Mouse (Mus musculus) MEL (cell line): ENCODE measurements around the gene Wdr41. TPM values are rescaled to one million over a fixed set of nuclear protein-coding genes. Genes with fewer than 3 reads are reported as not detected.

Source experiments
- DNase-seq: peaks from one replicate; pipeline ENCODE4 v3.0.0; 2011; ENCODE audit warnings: low read depth, low spot score
- H3K27ac ChIP-seq: 2 replicates; pipeline ENCODE4 v1.5.1; 2012; ENCODE audit warnings: low read depth, mild to moderate bottlenecking, control low read depth, low read length, moderate library complexity; ENCODE audit not compliant: control insufficient read depth
- H3K27me3 ChIP-seq, 2 experiments: fragments of 150-350 bp in 1 of 2; sonication (generic) in 1 of 2; 2 replicates each; pipeline ENCODE4 v1.6.1; 2012; ENCODE audit warnings: low read length in 2 of 2, mild to moderate bottlenecking in 2 of 2, improper control_type of control experiment in 1 of 2, moderate library complexity in 1 of 2; ENCODE audit not compliant: insufficient read depth in 2 of 2, control insufficient read depth in 1 of 2
- H3K36me3 ChIP-seq, 2 experiments: 2 replicates each; pipeline ENCODE4 v1.6.1; 2012 to 2014; ENCODE audit warnings: low read length in 2 of 2, improper control_type of control experiment in 1 of 2, inconsistent platforms in 1 of 2, mild to moderate bottlenecking in 1 of 2; ENCODE audit not compliant: insufficient read depth in 2 of 2, control insufficient read depth in 1 of 2
- H3K4me1 ChIP-seq, 2 experiments: fragments of 150-350 bp in 1 of 2; sonication (generic) in 1 of 2; 2 replicates each; pipeline ENCODE4 v1.6.1; 2012; ENCODE audit warnings: low read length in 2 of 2, improper control_type of control experiment in 1 of 2, mild to moderate bottlenecking in 1 of 2; ENCODE audit not compliant: insufficient read depth in 2 of 2, control insufficient read depth in 1 of 2
- H3K4me3 ChIP-seq, 2 experiments: fragments of 150-350 bp in 1 of 2; sonication (generic) in 1 of 2; 2 replicates each; pipeline ENCODE4 v1.5.1; 2012; ENCODE audit warnings: low read depth in 2 of 2, low read length in 2 of 2, mild to moderate bottlenecking in 2 of 2, moderate library complexity in 2 of 2, control low read depth in 1 of 2, improper control_type of control experiment in 1 of 2; ENCODE audit not compliant: control insufficient read depth in 1 of 2, insufficient read depth in 1 of 2
- H3K79me2 ChIP-seq: 2 replicates; pipeline ENCODE4 v1.6.1; 2012; ENCODE audit warnings: mild to moderate bottlenecking, low read length, moderate library complexity; ENCODE audit not compliant: control insufficient read depth, poor library complexity, insufficient read depth
- H3K9ac ChIP-seq: 2 replicates; pipeline ENCODE4 v1.6.1; 2012; ENCODE audit warnings: low read depth, mild to moderate bottlenecking, control low read depth, low read length, moderate library complexity; ENCODE audit not compliant: control insufficient read depth, poor library complexity, severe bottlenecking
- H3K9me3 ChIP-seq: fragments of 150-350 bp; sonication (generic); replicated peaks from 2 replicates; pipeline ENCODE4 v1.6.1; 2012; ENCODE audit warnings: mild to moderate bottlenecking, low read length, improper control_type of control experiment, moderate library complexity; ENCODE audit not compliant: insufficient read depth
- CHD2 ChIP-seq: IDR thresholded peaks from 2 replicates; pipeline ENCODE4 v1.6.1; 2011; ENCODE audit warnings: low read length, improper control_type of control experiment
- CTCF ChIP-seq, 3 experiments: IDR thresholded peaks in 2 of 3; conservative IDR thresholded peaks in 1 of 3; 2 replicates each; pipeline ENCODE4 v1.5.1; 2011 to 2012; ENCODE audit warnings: low read length in 3 of 3, low read depth in 2 of 3, mild to moderate bottlenecking in 2 of 3, improper control_type of control experiment in 1 of 3, inconsistent platforms in 1 of 3, mixed read lengths in 1 of 3, moderate library complexity in 1 of 3; ENCODE audit not compliant: control insufficient read depth in 1 of 3, insufficient read depth in 1 of 3, poor library complexity in 1 of 3, severe bottlenecking in 1 of 3
- E2F4 ChIP-seq: IDR thresholded peaks from 2 replicates; pipeline ENCODE4 v1.6.1; 2011; ENCODE audit warnings: low read depth, low read length, improper control_type of control experiment, borderline replicate concordance
- EP300 ChIP-seq, 2 experiments: IDR thresholded peaks; 2 replicates each; pipeline ENCODE4 v1.6.1; 2011; ENCODE audit warnings: improper control_type of control experiment in 2 of 2, low read length in 2 of 2, low read depth in 1 of 2, mild to moderate bottlenecking in 1 of 2
- ETS1 ChIP-seq: IDR thresholded peaks from 2 replicates; pipeline ENCODE4 v1.6.1; 2012; ENCODE audit warnings: low read depth, mild to moderate bottlenecking, inconsistent platforms, low read length, improper control_type of control experiment, moderate library complexity
- HCFC1 ChIP-seq: IDR thresholded peaks from 2 replicates; pipeline ENCODE4 v1.6.1; 2012; ENCODE audit warnings: low read depth, mild to moderate bottlenecking, inconsistent platforms, low read length, improper control_type of control experiment, moderate library complexity
- JUND ChIP-seq: IDR thresholded peaks from 2 replicates; pipeline ENCODE4 v1.6.1; 2011; ENCODE audit warnings: low read depth, mild to moderate bottlenecking, improper control_type of control experiment, low read length
- KAT2A ChIP-seq: conservative IDR thresholded peaks from 2 replicates; pipeline ENCODE4 v1.6.1; 2012; ENCODE audit warnings: low read depth, low read length, improper control_type of control experiment, inconsistent platforms
- MAX ChIP-seq: IDR thresholded peaks from 2 replicates; pipeline ENCODE4 v1.6.1; 2011; ENCODE audit warnings: low read length, improper control_type of control experiment
- MAZ ChIP-seq: IDR thresholded peaks from 2 replicates; pipeline ENCODE4 v1.6.1; 2012; ENCODE audit warnings: low read depth, mild to moderate bottlenecking, inconsistent platforms, low read length, improper control_type of control experiment
- MXI1 ChIP-seq: IDR thresholded peaks from 2 replicates; pipeline ENCODE4 v1.6.1; 2011; ENCODE audit warnings: mild to moderate bottlenecking, low read depth, low read length, improper control_type of control experiment
- MYC ChIP-seq: IDR thresholded peaks from 2 replicates; pipeline ENCODE4 v1.6.1; 2011; ENCODE audit warnings: low read depth, mild to moderate bottlenecking, low read length, improper control_type of control experiment, moderate library complexity
- NELFE ChIP-seq: IDR thresholded peaks from 2 replicates; pipeline ENCODE4 v1.6.1; 2011; ENCODE audit warnings: low read depth, low read length, improper control_type of control experiment
- POLR2AphosphoS2 ChIP-seq: IDR thresholded peaks from 2 replicates; pipeline ENCODE4 v1.6.1; 2011; ENCODE audit warnings: low read length, improper control_type of control experiment
- POLR2AphosphoS5 ChIP-seq: IDR thresholded peaks from 2 replicates; pipeline ENCODE4 v1.6.1; 2012; ENCODE audit warnings: low read depth, borderline replicate concordance, mild to moderate bottlenecking, inconsistent platforms, low read length, moderate library complexity, mixed read lengths
- RCOR1 ChIP-seq: IDR thresholded peaks from 2 replicates; pipeline ENCODE4 v1.6.1; 2012; ENCODE audit warnings: low read depth, mild to moderate bottlenecking, inconsistent platforms, low read length, improper control_type of control experiment
- SIN3A ChIP-seq: IDR thresholded peaks from 2 replicates; pipeline ENCODE4 v1.6.1; 2012; ENCODE audit warnings: low read length, improper control_type of control experiment, inconsistent platforms
- SMC3 ChIP-seq: IDR thresholded peaks from 2 replicates; pipeline ENCODE4 v1.6.1; 2011; ENCODE audit warnings: low read depth, low read length, improper control_type of control experiment
- TAL1 ChIP-seq: IDR thresholded peaks from 2 replicates; pipeline ENCODE4 v1.6.1; 2012; ENCODE audit warnings: mild to moderate bottlenecking, inconsistent platforms, low read length, moderate library complexity, mixed read lengths
- TBP ChIP-seq: IDR thresholded peaks from 2 replicates; pipeline ENCODE4 v1.8.0; 2011; ENCODE audit warnings: low read depth, low read length, improper control_type of control experiment
- TCF12 ChIP-seq: IDR thresholded peaks from 2 replicates; pipeline ENCODE4 v1.6.1; 2014; ENCODE audit warnings: low read depth, mild to moderate bottlenecking, inconsistent platforms, low read length, improper control_type of control experiment, moderate library complexity
- UBTF ChIP-seq: IDR thresholded peaks from 2 replicates; pipeline ENCODE4 v1.6.1; 2012; ENCODE audit warnings: low read depth, mild to moderate bottlenecking, inconsistent platforms, low read length, improper control_type of control experiment, moderate library complexity, borderline replicate concordance; ENCODE audit not compliant: insufficient read depth
- USF2 ChIP-seq, 2 experiments: IDR thresholded peaks; 2 replicates each; pipeline ENCODE4 v1.6.1; 2011 to 2012; ENCODE audit warnings: improper control_type of control experiment in 2 of 2, low read length in 2 of 2, borderline replicate concordance in 1 of 2, inconsistent platforms in 1 of 2, low read depth in 1 of 2, mild to moderate bottlenecking in 1 of 2; ENCODE audit not compliant: insufficient read depth in 1 of 2
- ZKSCAN1 ChIP-seq: IDR thresholded peaks from 2 replicates; pipeline ENCODE4 v1.6.1; 2012; ENCODE audit warnings: low read depth, mild to moderate bottlenecking, inconsistent platforms, low read length, improper control_type of control experiment, moderate library complexity
- polyA plus RNA-seq, 2 experiments: library from polyadenylated mRNA; stranded (reverse) in 1 of 2; unstranded in 1 of 2; fragments of >175 nt in 1 of 2; fragments of >200 nt in 1 of 2; gene quantifications; 2 replicates each; pipeline versions ENCODE4 v1.2.1 to v1.2.4; 2012; ENCODE audit warnings: low replicate concordance in 2 of 2, low read depth in 1 of 2; ENCODE audit not compliant: insufficient read length in 2 of 2, insufficient read depth in 1 of 2, missing spikeins in 1 of 2
- total RNA-seq: library from RNA; depleted of rRNA; stranded (reverse); fragments of 300-350 nt; gene quantifications from 2 replicates; pipeline ENCODE4 v1.2.3, GENCODE M21; 2012

Wdr41 gene
- total and polyA plus RNA-seq, 3 experiments: 14.3 TPM; not detected in 1

DNA sequence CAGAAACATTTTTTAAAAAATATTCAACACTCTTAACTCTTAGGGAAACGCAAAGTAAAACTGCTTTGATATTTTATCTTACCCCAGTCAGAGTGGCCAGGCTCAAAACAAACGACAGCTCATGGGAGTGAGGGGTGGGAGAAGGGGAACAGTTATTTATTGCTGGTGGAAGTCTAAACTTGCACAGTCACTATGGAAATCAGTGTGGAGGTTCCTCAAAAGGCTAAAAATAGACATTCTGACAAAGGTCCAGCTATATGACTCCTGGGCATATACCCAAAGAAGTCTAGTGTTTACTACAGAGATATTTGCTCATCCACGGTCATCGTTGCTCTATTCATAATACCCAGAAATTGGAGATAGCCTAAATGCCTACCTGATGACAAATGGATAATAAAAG, 62.1 kb downstream of the Wdr41 start:
- no peaks in the 10 kb centered on the region for H3K36me3 ChIP-seq
- no peak overlapping the region for H3K9ac ChIP-seq
- no peaks in the 10 kb centered on the region for H3K4me1 ChIP-seq
- H3K27ac ChIP-seq: no peak overlapping the region
- H3K4me3 ChIP-seq: no peak overlapping the region
- H3K79me2 ChIP-seq: no peaks in the 10 kb centered on the region
- H3K9me3 ChIP-seq: no peaks in the 10 kb centered on the region
- TF ChIP-seq MAZ (no peak), MAX (no peak), MXI1 (no peak), KAT2A (no peak), SIN3A (no peak), E2F4 (no peak), TAL1 (no peak), MYC (no peak), EP300 (IDR thresholded peaks at IDR 0.05; ENCODE audit: low read depth in 1 of 2, low read length in 2 of 2) (no peak), POLR2AphosphoS2 (no peak), JUND (no peak), POLR2AphosphoS5 (no peak), TBP (no peak), CTCF (IDR thresholded peaks at IDR 0.05 in 2 of 3, conservative IDR thresholded peaks at IDR 0.05 in 1 of 3; ENCODE audit: control insufficient read depth in 1 of 3, insufficient read depth in 1 of 3, low read depth in 2 of 3, low read length in 3 of 3, poor library complexity in 1 of 3, severe bottlenecking in 1 of 3) (no peak)
- DNase-seq: no peak
- H3K27me3 ChIP-seq: no peaks in the 10 kb centered on the region; a peak in 1 of 4 replicates

- TF ChIP-seq UBTF (no peak), ETS1 (no peak), USF2 (IDR thresholded peaks at IDR 0.05; ENCODE audit: borderline replicate concordance in 1 of 2, insufficient read depth in 1 of 2, low read depth in 1 of 2, low read length in 2 of 2) (no peak), CHD2 (no peak), ZKSCAN1 (no peak), RCOR1 (no peak), NELFE (no peak), MAX (no peak), HCFC1 (no peak), CTCF (IDR thresholded peaks at IDR 0.05 in 2 of 3, conservative IDR thresholded peaks at IDR 0.05 in 1 of 3; ENCODE audit: control insufficient read depth in 1 of 3, insufficient read depth in 1 of 3, low read depth in 2 of 3, low read length in 3 of 3, poor library complexity in 1 of 3, severe bottlenecking in 1 of 3) (no peak), TCF12 (no peak), SMC3 (no peak), MAZ (no peak)
- no peaks in the 10 kb centered on the region for H3K4me1 ChIP-seq
- no peak for DNase-seq
Measured at GRCm38 (mm10) chr13:95040140-95040738, 64.1 kb downstream of the Wdr41 start.

More at GRCm38 (mm10) chr13:95040140-95040738, 64.1 kb downstream of the Wdr41 start:
- Histone ChIP-seq H3K9me3 (no peaks in the 10 kb centered on the region), H3K27me3 (no peaks in the 10 kb centered on the region; a peak in 1 of 4 replicates), H3K9ac (no peak overlapping the region), H3K4me3 (no peak overlapping the region), H3K79me2 (no peaks in the 10 kb centered on the region), H3K27ac (no peak overlapping the region), H3K36me3 (no peaks in the 10 kb centered on the region)
